Mouse (Mus musculus) kidney, postnatal 0 days (tissue): ENCODE data around the gene Pigc. TPM values are rescaled to one million over a fixed set of nuclear protein-coding genes. Genes with fewer than 3 reads are reported as not detected.

Source experiments
- ATAC-seq: fragments of 200-750 bp; cut with Nextera tagmentation; replicated peaks from 2 replicates; pipeline ENCODE4 v1.8.0; 2017; ENCODE audit warnings: low read depth, moderate number of reproducible peaks, moderate TSS enrichment, moderate library complexity; ENCODE audit not compliant: low FRiP score
- DNase-seq: peaks from one replicate; pipeline ENCODE4 v3.0.0-alpha.2; 2016; ENCODE audit warnings: low spot score
- H3K27ac ChIP-seq: fragments of 300-500 bp; sonication (generic); 2 replicates; pipeline ENCODE4 v1.5.1; 2014; ENCODE audit warnings: mild to moderate bottlenecking
- H3K27me3 ChIP-seq: fragments of 300-500 bp; sonication (generic); 2 replicates; pipeline ENCODE4 v1.6.1; 2014; ENCODE audit warnings: low read length, mixed read lengths; ENCODE audit not compliant: insufficient read depth
- H3K36me3 ChIP-seq: fragments of 300-500 bp; sonication (generic); 2 replicates; pipeline ENCODE4 v1.6.1; 2014; ENCODE audit warnings: low read length, mixed read lengths; ENCODE audit not compliant: insufficient read depth
- H3K4me1 ChIP-seq: fragments of 300-500 bp; sonication (generic); replicated peaks from 2 replicates; pipeline ENCODE4 v1.6.1; 2014; ENCODE audit warnings: antibody characterized with exemption, low read length, mixed read lengths; ENCODE audit not compliant: insufficient read depth
- H3K4me2 ChIP-seq: fragments of 300-500 bp; sonication (generic); 2 replicates; pipeline ENCODE4 v1.6.1; 2014; ENCODE audit warnings: mild to moderate bottlenecking, low read length, moderate library complexity, mixed read lengths
- H3K4me3 ChIP-seq: fragments of 300-500 bp; sonication (generic); replicated peaks from 2 replicates; pipeline ENCODE4 v1.5.1; 2014; ENCODE audit warnings: low read depth, low read length
- H3K9ac ChIP-seq: fragments of 300-500 bp; sonication (generic); 2 replicates; pipeline ENCODE4 v1.6.1; 2014; ENCODE audit warnings: low read depth, low read length
- H3K9me3 ChIP-seq: fragments of 300-500 bp; sonication (generic); replicated peaks from 2 replicates; pipeline ENCODE4 v1.6.1; 2016; ENCODE audit warnings: low read length, inconsistent platforms, mixed read lengths
- CTCF ChIP-seq: IDR thresholded peaks from 2 replicates; pipeline ENCODE4 v1.5.1; 2016; ENCODE audit warnings: antibody characterized with exemption, low read depth, mild to moderate bottlenecking, moderate library complexity
- WGBS: fragments of 180-500 bp; shearing (Covaris S2); extraction: QIAGEN DNeasy Blood & Tissue Kit; methylation state at CpG from one replicate; pipeline ENCODE4 v1.1.7; 2014; 5-methylcytosine and 5-hydroxymethylcytosine counted together
- polyA plus RNA-seq: library from polyadenylated mRNA; unstranded; fragments of >200 nt; fragmentation: Nextera tagmentation; extraction: Ambion mirVana; gene quantifications from 2 replicates; pipeline ENCODE4 v1.2.1, GENCODE M21; 2015

Pigc gene
- polyA plus RNA-seq, 1 experiment from 2014 or later, result 43.7 TPM

- ATAC-seq (peak; percentile 89; the same call in 1 of the 2 replicates), DNase-seq (peak; percentile 73)
- Histone ChIP-seq H3K4me3 (no peak overlapping the region), H3K27me3 (no peaks in the 10 kb centered on the region), H3K36me3 (no peaks in the 10 kb centered on the region), H3K4me2 (no peak overlapping the region), H3K4me1 (no peaks in the 10 kb centered on the region), H3K27ac (no peak overlapping the region), H3K9me3 (no peaks in the 10 kb centered on the region), H3K9ac (no peak overlapping the region)
- WGBS, result 12% methylated on average over 1 of the region's 1 CpGs
- no peak for TF ChIP-seq CTCF
Observed at GRCm38 (mm10) chr1:161952599-161952998, 16.4 kb upstream of the Pigc start.

GRCm38 (mm10) chr1:161955846-161956245 lies 13.1 kb upstream of the Pigc start:
- DNase-seq, result no peak
- 66% methylated on average over 5 of the region's 5 CpGs for WGBS
- Histone ChIP-seq H3K9ac (no peak overlapping the region), H3K4me2 (no peak overlapping the region), H3K36me3 (no peaks in the 10 kb centered on the region), H3K9me3 (no peaks in the 10 kb centered on the region), H3K27me3 (no peaks in the 10 kb centered on the region), H3K4me1 (no peaks in the 10 kb centered on the region), H3K27ac (no peak overlapping the region), H3K4me3 (no peak overlapping the region)
- TF ChIP-seq CTCF, result no peak
- ATAC-seq, result no peak

- Histone ChIP-seq H3K9me3 (no peaks in the 10 kb centered on the region), H3K36me3 (no peaks in the 10 kb centered on the region), H3K9ac (no peak overlapping the region), H3K4me3 (no peak overlapping the region), H3K4me1 (no peaks in the 10 kb centered on the region), H3K4me2 (no peak overlapping the region), H3K27ac (no peak overlapping the region), H3K27me3 (no peaks in the 10 kb centered on the region)
- WGBS, result 76% methylated on average over 19 of the region's 19 CpGs
- DNase-seq (no peak), ATAC-seq (no peak)
- TF ChIP-seq CTCF, result no peak
Observed at GRCm38 (mm10) chr1:161957964-161958950, 10.7 kb upstream of the Pigc start.

- Histone ChIP-seq H3K4me3 (no peak overlapping the region), H3K9me3 (no peaks in the 10 kb centered on the region), H3K4me2 (no peak overlapping the region), H3K36me3 (no peaks in the 10 kb centered on the region), H3K27me3 (no peaks in the 10 kb centered on the region), H3K27ac (no peak overlapping the region), H3K9ac (no peak overlapping the region), H3K4me1 (no peaks in the 10 kb centered on the region)
- peak; percentile 76 for TF ChIP-seq CTCF
- DNase-seq, result peak; percentile 82
- peak; percentile 72; the same call in 1 of the 2 replicates for ATAC-seq
- 51% methylated on average over 3 of the region's 3 CpGs for WGBS
Observed at GRCm38 (mm10) chr1:161962465-161963377, 6.3 kb upstream of the Pigc start.

- 70% methylated on average over 2 of the region's 2 CpGs for WGBS
- TF ChIP-seq CTCF, result no peak
- no peak for DNase-seq
Observed at GRCm38 (mm10) chr1:161967936-161968335, 1.1 kb upstream of the Pigc start.

GRCm38 (mm10) chr1:161970874-161971273 lies 1.9 kb downstream of the Pigc start:
- no peak for TF ChIP-seq CTCF
- no peak overlapping the region for H3K4me2 ChIP-seq
- H3K27me3 ChIP-seq, result no peaks in the 10 kb centered on the region
- 94% methylated on average over 9 of the region's 9 CpGs for WGBS
- no peak overlapping the region for H3K9ac ChIP-seq
- H3K27ac ChIP-seq, result no peak overlapping the region
- ATAC-seq (no peak), DNase-seq (no peak)
- H3K9me3 ChIP-seq, result no peaks in the 10 kb centered on the region
- no peaks in the 10 kb centered on the region for H3K36me3 ChIP-seq
- H3K4me1 ChIP-seq, result peaks cover 23% of the 10 kb centered on the region
- H3K4me3 ChIP-seq, result no peak overlapping the region

More at GRCm38 (mm10) chr1:161967936-161968335, 1.1 kb upstream of the Pigc start:
- ATAC-seq, result no peak
- Histone ChIP-seq H3K4me3 (no peak overlapping the region), H3K27me3 (no peaks in the 10 kb centered on the region), H3K4me2 (no peak overlapping the region), H3K9me3 (no peaks in the 10 kb centered on the region), H3K4me1 (peaks cover 9% of the 10 kb centered on the region; the same call in 1 of the 2 replicates), H3K27ac (no peak overlapping the region), H3K36me3 (no peaks in the 10 kb centered on the region), H3K9ac (no peak overlapping the region)
